Mouse (Mus musculus) spleen, adult 12 weeks (tissue): ENCODE results near the gene Gm45062.

Experiments used
- DNase-seq: peaks from one replicate; pipeline ENCODE4 v3.0.0; 2022; ENCODE audit warnings: low spot score

The Gm45062 gene

GRCm38 (mm10) chr6:8416802-8417569 is 157.7 kb downstream of the Gm45062 start:
- DNase-seq, result no peak

DNA sequence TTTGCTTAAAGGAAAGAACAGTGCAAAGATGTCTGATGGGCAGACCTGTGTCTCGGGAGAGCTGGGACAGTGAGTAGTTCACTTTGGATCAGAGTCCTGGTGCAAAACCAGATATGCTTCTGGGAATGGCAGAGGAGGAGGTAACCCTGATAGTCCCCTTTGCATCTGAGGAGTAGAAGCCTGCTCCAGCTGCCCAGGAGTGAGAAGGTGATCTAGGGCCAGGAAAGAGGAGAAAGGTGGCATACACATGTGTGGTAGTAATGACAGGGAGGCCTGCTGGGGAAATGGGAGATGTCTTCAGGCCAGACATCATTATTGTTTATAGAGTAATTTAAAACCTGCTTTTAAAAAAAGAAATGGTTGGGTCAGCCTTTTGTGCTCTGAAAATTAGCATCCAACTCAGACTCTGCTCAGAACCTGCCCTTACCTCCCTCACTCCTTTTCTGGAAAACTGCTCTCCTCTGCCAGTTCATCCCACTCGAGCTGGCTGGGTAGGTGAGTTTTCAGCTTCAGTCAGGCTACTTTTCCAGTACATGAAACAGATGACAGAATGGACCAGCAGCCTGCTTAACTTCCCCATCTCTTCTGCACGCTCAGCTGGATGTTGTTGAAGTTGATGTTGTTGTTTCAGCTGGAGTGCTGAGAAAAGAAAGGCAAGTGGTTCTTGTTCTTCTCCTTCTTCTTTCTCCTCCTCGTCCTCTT is 160.4 kb downstream of the Gm45062 start:
- no peak for DNase-seq

DNA sequence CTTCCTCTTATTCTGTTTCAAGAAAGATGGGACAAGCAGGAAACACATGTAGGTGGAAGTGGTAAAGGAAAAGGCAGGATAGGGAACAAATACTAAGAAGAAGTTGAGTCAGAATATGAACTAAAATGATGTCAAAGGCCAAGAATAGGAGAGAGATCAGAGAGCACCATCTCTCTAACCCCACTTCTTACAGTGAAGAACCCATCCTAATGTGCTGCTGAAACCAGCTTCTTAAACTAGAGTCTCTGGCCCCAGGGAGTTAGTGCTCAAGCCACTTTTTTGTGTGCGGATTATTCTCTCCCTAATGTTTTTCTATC is 160.9 kb downstream of the Gm45062 start:
- no peak for DNase-seq

- DNase-seq, result no peak
Observed at GRCm38 (mm10) chr6:8421421-8421820, 162.2 kb downstream of the Gm45062 start.

- no peak for DNase-seq
Observed at GRCm38 (mm10) chr6:8421959-8422581, 162.8 kb downstream of the Gm45062 start.

DNA sequence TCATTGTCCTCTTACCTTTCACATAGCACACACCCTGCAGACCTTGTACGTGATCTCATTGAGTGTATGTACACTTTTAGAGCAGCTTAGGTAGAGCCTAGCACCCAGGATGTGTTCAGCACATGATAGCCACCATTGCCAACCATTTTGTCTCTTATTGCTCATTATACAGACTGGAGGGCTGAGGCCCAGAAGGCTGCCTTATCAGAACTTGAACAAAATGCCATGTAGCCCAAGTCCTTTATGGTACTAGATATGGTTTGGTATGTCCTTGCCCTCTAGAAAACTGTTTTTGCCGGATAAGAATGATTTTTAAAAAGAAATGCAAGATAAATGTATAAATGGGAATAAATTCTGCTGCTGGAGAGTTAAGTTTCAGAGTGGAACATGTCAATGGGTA is 163.9 kb downstream of the Gm45062 start:
- DNase-seq, result no peak

DNA sequence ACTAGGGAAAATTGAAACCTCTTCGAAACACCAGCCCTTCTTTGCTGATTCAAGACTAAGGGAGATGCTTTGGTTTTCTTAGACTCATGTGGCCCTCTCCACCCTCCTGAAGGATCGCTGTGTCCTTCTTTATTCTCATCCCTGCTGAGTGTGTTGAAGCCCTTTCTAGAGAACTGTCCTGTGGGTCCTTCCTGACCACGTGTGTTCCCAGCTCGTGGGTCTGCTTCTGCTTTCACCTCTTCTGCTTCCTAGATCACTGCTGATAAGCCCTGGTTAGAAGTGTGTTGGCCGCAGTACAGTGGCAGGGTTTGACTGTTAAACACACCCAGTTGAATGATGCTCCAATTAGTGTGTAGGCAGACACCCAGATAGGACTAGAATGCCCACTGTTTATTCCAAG is 168.4 kb downstream of the Gm45062 start:
- no peak for DNase-seq

DNA sequence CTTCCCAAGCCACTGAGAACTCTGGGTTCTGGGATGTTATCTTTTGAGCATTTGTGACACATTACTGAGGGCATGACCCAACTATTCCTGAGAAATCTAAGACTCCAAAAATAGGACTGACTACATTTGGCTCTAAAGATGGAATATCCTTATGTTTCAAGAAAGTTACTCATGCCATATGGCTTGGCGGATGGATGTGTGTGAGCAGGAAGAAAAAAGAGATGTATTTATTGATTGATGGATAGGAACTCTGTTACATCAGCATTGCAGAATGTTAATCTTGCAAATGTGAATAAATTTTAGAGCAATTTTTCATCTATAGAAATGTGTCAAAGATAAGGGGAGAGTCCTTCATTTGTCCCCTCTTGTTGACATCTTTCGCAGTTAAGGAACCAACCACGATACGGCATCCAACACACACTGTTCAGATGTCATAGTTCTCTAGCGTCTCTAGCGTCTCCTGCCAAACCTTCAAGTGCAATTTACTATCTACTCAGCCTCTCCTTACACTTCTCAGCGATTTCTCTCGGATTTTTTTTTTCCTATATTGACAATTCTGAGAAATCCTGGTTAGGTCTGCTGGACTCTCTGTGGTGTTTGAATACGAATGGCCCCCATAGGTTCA is 171.5 kb downstream of the Gm45062 start:
- no peak for DNase-seq

- DNase-seq, result no peak
Observed at GRCm38 (mm10) chr6:8433179-8433578, 173.9 kb downstream of the Gm45062 start.

DNA sequence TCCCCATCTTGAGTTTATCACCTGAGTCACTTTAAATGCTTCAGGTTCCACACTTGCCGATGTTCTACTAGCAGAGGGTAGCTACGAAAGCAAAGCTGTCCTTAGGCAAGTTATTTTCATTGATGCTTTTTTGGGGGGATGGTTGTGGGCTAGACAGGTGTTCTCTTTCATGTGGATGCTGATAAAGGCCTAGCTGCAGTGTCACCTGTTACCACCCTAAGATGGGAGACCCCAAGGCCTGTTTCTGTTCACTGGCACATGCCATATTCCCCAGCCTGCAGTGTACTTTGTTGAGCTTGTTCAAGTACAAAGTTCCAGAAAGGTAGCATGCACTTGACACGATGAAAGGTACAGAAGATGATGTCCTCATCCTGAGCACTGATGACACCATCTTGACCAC is 178.7 kb downstream of the Gm45062 start:
- no peak for DNase-seq

GRCm38 (mm10) chr6:8441814-8442213 is 182.6 kb downstream of the Gm45062 start:
- DNase-seq, result no peak

DNA sequence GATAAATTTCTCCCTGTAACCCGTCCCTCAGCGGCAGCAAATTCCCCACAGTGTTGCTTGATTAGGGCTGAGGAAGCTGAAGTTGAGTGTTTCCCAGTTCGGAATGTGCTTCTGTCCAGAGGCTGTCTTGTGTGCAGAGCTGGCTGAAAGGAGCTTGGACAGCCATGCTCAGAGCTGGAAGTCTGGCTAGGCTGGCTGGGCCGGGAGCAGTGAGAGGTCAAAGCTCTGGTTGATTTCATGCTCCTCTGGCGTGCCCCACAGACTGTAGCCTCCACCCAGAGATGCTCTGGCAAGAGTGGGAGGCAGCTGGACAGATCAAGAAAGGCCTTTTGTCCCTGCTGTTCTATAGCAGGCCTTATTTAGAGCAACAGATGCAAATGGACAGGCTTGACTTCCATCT is 187.5 kb downstream of the Gm45062 start:
- DNase-seq, result no peak

GRCm38 (mm10) chr6:8455599-8455998 is 196.3 kb downstream of the Gm45062 start:
- no peak for DNase-seq

DNA sequence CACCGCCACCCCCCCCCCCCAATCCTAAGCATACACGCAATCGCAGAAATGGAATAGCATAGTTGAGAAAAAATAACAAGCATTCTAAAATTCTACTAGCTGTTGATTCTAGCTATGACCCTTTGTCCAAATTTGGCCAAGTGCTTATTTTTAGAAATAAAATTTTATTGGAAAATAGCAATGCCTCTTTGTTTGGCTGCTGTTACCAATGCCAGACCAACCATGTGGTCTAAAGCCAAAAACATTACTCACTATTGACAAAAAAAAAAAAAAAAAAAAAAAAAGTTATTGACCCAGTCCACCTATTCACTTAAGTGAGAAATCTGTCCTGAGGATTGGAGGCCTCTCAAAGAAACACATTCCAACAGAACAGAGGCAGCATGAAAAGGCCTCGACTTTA is 199.3 kb downstream of the Gm45062 start:
- no peak for DNase-seq

DNA sequence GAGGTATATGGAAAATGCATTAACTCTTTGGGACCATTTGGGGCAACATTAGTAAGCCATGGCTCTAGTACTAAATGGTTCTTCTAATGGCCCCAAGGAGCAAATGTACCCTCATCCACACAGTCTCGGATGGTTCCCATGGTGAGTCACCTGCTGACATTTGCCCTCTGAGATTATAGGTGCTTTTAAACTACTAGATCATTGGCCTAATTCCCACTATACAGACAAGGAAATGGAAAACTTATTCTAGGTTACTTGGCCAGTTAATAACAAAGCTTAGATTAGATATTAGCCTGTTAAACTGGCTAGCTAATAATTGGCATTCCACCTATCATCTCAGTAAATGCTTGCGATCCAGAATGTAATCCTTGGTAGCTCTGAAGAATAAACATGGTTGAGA is 203.2 kb downstream of the Gm45062 start:
- no peak for DNase-seq

DNA sequence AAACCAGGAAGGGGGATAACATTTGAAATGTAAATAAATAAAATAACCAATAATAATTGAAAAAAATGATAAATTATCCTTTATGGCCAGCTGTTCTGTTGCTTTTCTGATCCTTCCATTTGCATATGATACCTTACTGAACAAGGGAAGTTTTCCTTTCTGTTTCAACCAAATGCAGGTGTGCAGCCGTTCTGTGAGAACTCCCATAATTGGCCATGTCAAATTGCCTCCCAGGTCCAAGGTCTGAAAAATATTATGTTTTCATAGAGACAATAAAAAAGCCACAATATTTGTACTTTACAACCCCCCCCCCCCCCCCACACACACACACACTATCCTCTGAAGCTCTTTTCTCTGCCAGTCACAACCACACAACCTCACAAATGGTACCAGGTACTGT is 206.1 kb downstream of the Gm45062 start:
- DNase-seq, result no peak

DNA sequence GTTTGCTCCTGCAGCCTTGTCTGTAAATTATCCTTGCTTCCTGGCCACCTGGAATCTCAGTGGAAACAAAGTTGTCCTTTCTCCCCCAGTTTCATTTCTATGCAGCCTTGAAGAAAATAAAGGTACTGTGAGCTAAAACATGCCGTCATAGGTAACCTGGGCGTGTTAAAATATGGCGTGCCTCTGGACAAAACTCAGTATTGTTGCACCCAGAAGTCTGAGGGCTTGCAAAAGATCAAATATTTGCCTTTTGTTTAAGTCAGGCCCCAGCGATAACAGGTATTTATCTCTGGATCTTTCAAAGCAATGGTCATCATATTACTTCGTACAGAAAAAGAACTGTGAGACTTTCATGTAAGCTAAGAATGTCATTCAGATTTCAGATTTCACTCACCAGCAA is 206.7 kb downstream of the Gm45062 start:
- no peak for DNase-seq

GRCm38 (mm10) chr6:8467667-8468337 is 208.6 kb downstream of the Gm45062 start:
- DNase-seq, result no peak

GRCm38 (mm10) chr6:8469918-8470317 is 210.7 kb downstream of the Gm45062 start:
- no peak for DNase-seq

GRCm38 (mm10) chr6:8472125-8472524 is 212.9 kb downstream of the Gm45062 start:
- no peak for DNase-seq

- DNase-seq, result no peak
Observed at GRCm38 (mm10) chr6:8472915-8473314, 213.7 kb downstream of the Gm45062 start.

DNA sequence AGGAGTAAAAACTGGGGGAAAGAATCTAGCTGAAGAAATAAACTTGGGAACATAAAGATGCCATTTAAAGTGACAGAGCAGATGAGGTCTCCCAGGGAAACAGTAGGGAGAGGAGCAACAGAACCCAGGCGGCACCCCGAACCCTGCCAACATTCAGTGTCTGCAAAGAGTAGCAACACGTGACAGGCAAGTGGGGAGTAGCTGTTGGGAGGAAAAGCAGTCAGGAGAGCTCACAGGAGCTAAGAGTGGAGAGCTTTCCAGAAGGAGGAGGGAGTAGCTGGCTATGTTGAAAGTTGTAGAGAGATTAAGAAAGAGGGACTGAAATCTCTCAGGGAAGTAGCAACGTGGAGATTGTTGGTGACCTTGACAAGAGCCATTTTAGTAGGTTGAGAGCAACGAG is 214.2 kb downstream of the Gm45062 start:
- DNase-seq, result no peak
